Mouse (Mus musculus): Measurements from ENCODE around the gene Gfpt1.
A peak's percentile ranks its signal among the peaks of the same experiment; 100 is the strongest.
"Not testable (repeated sequence)": the region's sequence is repeated elsewhere in the genome, so short reads cannot be mapped to it uniquely, and the experiment has no call there.

The Gfpt1 gene

GRCm38 (mm10) chr6:87043131-87043516 is 478 bp downstream of the Gfpt1 start:
- DNase-seq: no peak

GRCm38 (mm10) chr6:87044895-87045294 is 2.2 kb downstream of the Gfpt1 start:
- DNase-seq: no peak

GRCm38 (mm10) chr6:87045507-87045906 is 2.9 kb downstream of the Gfpt1 start:
- no peak for DNase-seq

- not testable (repeated sequence) for DNase-seq
Measured at GRCm38 (mm10) chr6:87048712-87049111, 6.1 kb downstream of the Gfpt1 start.

- no peak for DNase-seq
Measured at GRCm38 (mm10) chr6:87051886-87052425, 9.3 kb downstream of the Gfpt1 start.

GRCm38 (mm10) chr6:87054193-87054592 is 11.5 kb downstream of the Gfpt1 start:
- DNase-seq: no peak

- no peak for DNase-seq
Measured at GRCm38 (mm10) chr6:87059754-87060153, 17.1 kb downstream of the Gfpt1 start.

- no peak for DNase-seq
Measured at GRCm38 (mm10) chr6:87063586-87063985, 20.9 kb downstream of the Gfpt1 start.

GRCm38 (mm10) chr6:87068209-87068608 is 25.6 kb downstream of the Gfpt1 start:
- no peak for DNase-seq

- peak; percentile 53 to 69 for DNase-seq
Measured at GRCm38 (mm10) chr6:87069195-87069900, 26.7 kb downstream of the Gfpt1 start.

- no peak for DNase-seq
Measured at GRCm38 (mm10) chr6:87070641-87071040, 28.0 kb downstream of the Gfpt1 start.

GRCm38 (mm10) chr6:87072759-87073158 is 30.1 kb downstream of the Gfpt1 start:
- DNase-seq: no peak

- DNase-seq: no peak
Measured at GRCm38 (mm10) chr6:87075092-87075685, 32.5 kb downstream of the Gfpt1 start.

- DNase-seq: no peak
Measured at GRCm38 (mm10) chr6:87079457-87079856, 36.8 kb downstream of the Gfpt1 start.

GRCm38 (mm10) chr6:87085026-87085425 is 42.4 kb downstream of the Gfpt1 start:
- no peak for DNase-seq

- DNase-seq: no peak
Measured at GRCm38 (mm10) chr6:87088356-87088755, 45.7 kb downstream of the Gfpt1 start.

- DNase-seq: no peak
Measured at GRCm38 (mm10) chr6:87090877-87091276, 48.2 kb downstream of the Gfpt1 start.

- DNase-seq: no peak
Measured at GRCm38 (mm10) chr6:87092476-87092875, 49.8 kb downstream of the Gfpt1 start.

GRCm38 (mm10) chr6:87093631-87094030 is 51.0 kb downstream of the Gfpt1 start:
- not testable (repeated sequence) for DNase-seq

- no peak for DNase-seq
Measured at GRCm38 (mm10) chr6:87099261-87099660, 56.6 kb downstream of the Gfpt1 start.

- DNase-seq: peak; percentile 43 to 65
Measured at GRCm38 (mm10) chr6:87099671-87100296, 57.1 kb downstream of the Gfpt1 start.

GRCm38 (mm10) chr6:87100297-87101020 is 57.8 kb downstream of the Gfpt1 start:
- no peak for DNase-seq

- DNase-seq: peak; percentile 86 to 89
Measured at GRCm38 (mm10) chr6:87101281-87101954, 58.8 kb downstream of the Gfpt1 start.

Measured in lung, postnatal 4 days (tissue).